Mouse (Mus musculus): ENCODE measurements around the gene Mnd1. TPM values are rescaled to one million over a fixed set of nuclear protein-coding genes. Genes with fewer than 3 reads are reported as not detected.

The Mnd1 gene
- polyA plus RNA-seq, 1 experiment, result 7.7 TPM

DNA sequence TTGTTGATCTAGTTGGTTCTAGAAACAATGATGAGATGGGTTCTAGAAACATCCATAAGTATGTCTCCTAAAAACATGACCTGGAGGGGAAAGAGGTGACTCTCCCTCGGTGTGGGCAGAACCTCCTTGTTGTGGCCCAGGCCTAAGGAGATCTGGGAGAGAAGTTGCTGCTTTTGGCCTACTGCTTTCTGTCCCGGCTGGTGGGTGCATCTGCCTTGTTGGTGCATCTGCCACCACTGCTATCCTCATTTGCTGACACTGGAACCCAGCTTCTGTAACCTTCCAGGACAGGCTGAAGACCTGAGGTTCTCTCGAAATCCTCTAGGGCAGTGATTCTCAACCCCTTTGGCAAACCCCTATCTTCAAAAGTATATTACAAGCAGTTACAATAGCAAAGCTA, 9.8 kb upstream of the Mnd1 start:
- no peak overlapping the region for H3K4me2 ChIP-seq (ENCODE audit: low read depth)
- no peak overlapping the region for H3K4me3 ChIP-seq
- TF ChIP-seq POLR2AphosphoS2 (IDR thresholded peaks at IDR 0.05; ENCODE audit: insufficient read length, low read depth), result no peak
- no peak for TF ChIP-seq REST (IDR thresholded peaks at IDR 0.05; ENCODE audit: insufficient read depth, insufficient read length)
- TF ChIP-seq TCF3 (IDR thresholded peaks at IDR 0.05; ENCODE audit: insufficient read length, low read depth), result no peak
- TF ChIP-seq E2F4 (IDR thresholded peaks at IDR 0.05; ENCODE audit: insufficient read depth), result no peak
- TF ChIP-seq TCF12 (IDR thresholded peaks at IDR 0.05; ENCODE audit: insufficient read depth, poor library complexity, severe bottlenecking), result no peak
- no peak for TF ChIP-seq MYOG (IDR thresholded peaks at IDR 0.05; ENCODE audit: control insufficient read depth in 1 of 3, insufficient read depth in 1 of 3, insufficient read length in 2 of 3, low read depth in 2 of 3)
- no peak for TF ChIP-seq SRF (IDR thresholded peaks at IDR 0.05; ENCODE audit: control insufficient read depth, insufficient read length, low read depth)
- TF ChIP-seq USF1 (IDR thresholded peaks at IDR 0.05; ENCODE audit: low read depth), result no peak
- TF ChIP-seq CEBPB (IDR thresholded peaks at IDR 0.05; ENCODE audit: insufficient read depth, poor library complexity, severe bottlenecking), result no peak
- no peak for TF ChIP-seq POLR2A (IDR thresholded peaks at IDR 0.05; ENCODE audit: insufficient read length, low read depth)
- no peak for TF ChIP-seq MYOD1 (IDR thresholded peaks at IDR 0.05; ENCODE audit: control insufficient read depth in 1 of 3, insufficient read length in 2 of 3, low read depth in 2 of 3)
- TF ChIP-seq MAX (IDR thresholded peaks at IDR 0.05; ENCODE audit: low read depth), result no peak

GRCm38 (mm10) chr3:84157559-84158350, 2.2 kb upstream of the Mnd1 start:
- TF ChIP-seq POLR2A (IDR thresholded peaks at IDR 0.05; ENCODE audit: insufficient read length, low read depth) (no peak), MYOD1 (IDR thresholded peaks at IDR 0.05; ENCODE audit: control insufficient read depth in 1 of 3, insufficient read length in 2 of 3, low read depth in 2 of 3) (no peak), E2F4 (IDR thresholded peaks at IDR 0.05; ENCODE audit: insufficient read depth) (no peak), MAX (IDR thresholded peaks at IDR 0.05; ENCODE audit: low read depth) (no peak), POLR2AphosphoS2 (IDR thresholded peaks at IDR 0.05; ENCODE audit: insufficient read length, low read depth) (no peak), TCF3 (IDR thresholded peaks at IDR 0.05; ENCODE audit: insufficient read length, low read depth) (no peak), TCF12 (IDR thresholded peaks at IDR 0.05; ENCODE audit: insufficient read depth, poor library complexity, severe bottlenecking) (no peak), SRF (IDR thresholded peaks at IDR 0.05; ENCODE audit: control insufficient read depth, insufficient read length, low read depth) (no peak), USF1 (IDR thresholded peaks at IDR 0.05; ENCODE audit: low read depth) (no peak), REST (IDR thresholded peaks at IDR 0.05; ENCODE audit: insufficient read depth, insufficient read length) (no peak), CEBPB (IDR thresholded peaks at IDR 0.05; ENCODE audit: insufficient read depth, poor library complexity, severe bottlenecking) (no peak), MYOG (IDR thresholded peaks at IDR 0.05; ENCODE audit: control insufficient read depth in 1 of 3, insufficient read depth in 1 of 3, insufficient read length in 2 of 3, low read depth in 2 of 3) (no peak)
- Histone ChIP-seq H3K27me3 (ENCODE audit: control insufficient read depth, insufficient read depth, insufficient read length) (no peaks in the 10 kb centered on the region), H3K4me2 (ENCODE audit: low read depth) (no peak overlapping the region), H3K4me3 (no peak overlapping the region), H3K36me3 (ENCODE audit: control insufficient read depth, insufficient read depth) (no peaks in the 10 kb centered on the region), H3ac (ENCODE audit: control insufficient read depth, insufficient read length) (no peak overlapping the region), H3K79me2 (ENCODE audit: control insufficient read depth, insufficient read depth) (no peaks in the 10 kb centered on the region)

More for the DNA sequence above, 9.8 kb upstream of the Mnd1 start:
- Histone ChIP-seq H3K79me2 (ENCODE audit: control insufficient read depth, insufficient read depth) (no peaks in the 10 kb centered on the region), H3K36me3 (ENCODE audit: control insufficient read depth, insufficient read depth) (peaks cover 8% of the 10 kb centered on the region), H3ac (ENCODE audit: control insufficient read depth, insufficient read length) (no peak overlapping the region), H3K27me3 (ENCODE audit: control insufficient read depth, insufficient read depth, insufficient read length) (no peaks in the 10 kb centered on the region)

DNA sequence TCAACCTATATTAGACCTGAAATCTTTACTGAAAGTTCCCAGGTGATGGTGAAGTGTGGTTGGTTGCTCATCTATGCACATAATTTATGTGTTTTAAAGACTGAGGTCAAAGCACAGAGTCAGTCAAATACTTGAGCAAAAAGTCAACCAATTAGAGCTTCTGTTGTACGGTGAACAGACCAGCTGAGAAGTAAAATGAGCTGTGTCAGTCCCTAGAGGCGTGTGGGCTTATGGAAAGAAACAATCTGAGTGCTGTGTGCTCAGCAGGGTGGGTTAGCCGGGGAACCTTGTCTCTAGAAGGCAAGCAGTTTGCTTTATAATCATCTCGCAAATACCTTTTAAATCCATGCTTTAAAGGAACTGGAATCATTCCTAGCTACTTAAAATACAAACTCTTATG, 1.4 kb upstream of the Mnd1 start:
- no peaks in the 10 kb centered on the region for H3K36me3 ChIP-seq (ENCODE audit: control insufficient read depth, insufficient read depth)
- H3K4me2 ChIP-seq (ENCODE audit: low read depth), result no peak overlapping the region
- no peak overlapping the region for H3K4me3 ChIP-seq
- no peak for TF ChIP-seq MYOD1 (IDR thresholded peaks at IDR 0.05; ENCODE audit: control insufficient read depth in 1 of 3, insufficient read length in 2 of 3, low read depth in 2 of 3)
- TF ChIP-seq TCF12 (IDR thresholded peaks at IDR 0.05; ENCODE audit: insufficient read depth, poor library complexity, severe bottlenecking), result no peak
- no peak for TF ChIP-seq MYOG (IDR thresholded peaks at IDR 0.05; ENCODE audit: control insufficient read depth in 1 of 3, insufficient read depth in 1 of 3, insufficient read length in 2 of 3, low read depth in 2 of 3)
- no peak for TF ChIP-seq MAX (IDR thresholded peaks at IDR 0.05; ENCODE audit: low read depth)
- no peak for TF ChIP-seq POLR2A (IDR thresholded peaks at IDR 0.05; ENCODE audit: insufficient read length, low read depth)
- no peak for TF ChIP-seq CEBPB (IDR thresholded peaks at IDR 0.05; ENCODE audit: insufficient read depth, poor library complexity, severe bottlenecking)
- no peak for TF ChIP-seq REST (IDR thresholded peaks at IDR 0.05; ENCODE audit: insufficient read depth, insufficient read length)
- no peak for TF ChIP-seq E2F4 (IDR thresholded peaks at IDR 0.05; ENCODE audit: insufficient read depth)
- no peak for TF ChIP-seq USF1 (IDR thresholded peaks at IDR 0.05; ENCODE audit: low read depth)
- TF ChIP-seq SRF (IDR thresholded peaks at IDR 0.05; ENCODE audit: control insufficient read depth, insufficient read length, low read depth), result no peak
- no peak for TF ChIP-seq POLR2AphosphoS2 (IDR thresholded peaks at IDR 0.05; ENCODE audit: insufficient read length, low read depth)
- TF ChIP-seq TCF3 (IDR thresholded peaks at IDR 0.05; ENCODE audit: insufficient read length, low read depth), result no peak
- H3K27me3 ChIP-seq (ENCODE audit: control insufficient read depth, insufficient read depth, insufficient read length), result no peaks in the 10 kb centered on the region
- no peaks in the 10 kb centered on the region for H3K79me2 ChIP-seq (ENCODE audit: control insufficient read depth, insufficient read depth)
- no peak overlapping the region for H3ac ChIP-seq (ENCODE audit: control insufficient read depth, insufficient read length)

GRCm38 (mm10) chr3:84156105-84156504, 519 bp upstream of the Mnd1 start:
- no peaks in the 10 kb centered on the region for H3K27me3 ChIP-seq (ENCODE audit: control insufficient read depth, insufficient read depth, insufficient read length)
- TF ChIP-seq MAX (IDR thresholded peaks at IDR 0.05; ENCODE audit: low read depth), result no peak
- no peak for TF ChIP-seq TCF12 (IDR thresholded peaks at IDR 0.05; ENCODE audit: insufficient read depth, poor library complexity, severe bottlenecking)
- no peak for TF ChIP-seq POLR2AphosphoS2 (IDR thresholded peaks at IDR 0.05; ENCODE audit: insufficient read length, low read depth)
- no peaks in the 10 kb centered on the region for H3K79me2 ChIP-seq (ENCODE audit: control insufficient read depth, insufficient read depth)
- peak overlapping the region; percentile 75 for H3K4me2 ChIP-seq (ENCODE audit: low read depth)
- peak overlapping the region; percentile 12 for H3K4me3 ChIP-seq
- H3K36me3 ChIP-seq (ENCODE audit: control insufficient read depth, insufficient read depth), result no peaks in the 10 kb centered on the region
- H3ac ChIP-seq (ENCODE audit: control insufficient read depth, insufficient read length), result no peak overlapping the region
